Mouse (Mus musculus) cerebral cortex, adult 2 months (tissue): Measurements from ENCODE around the gene Med16.

Experiments used
- WGBS: fragments of 180-500 bp; shearing (Covaris S2); methylation state at CpG from one replicate; pipeline ENCODE4 v1.1.7; 2018; 5-methylcytosine and 5-hydroxymethylcytosine counted together

Gene Med16

DNA sequence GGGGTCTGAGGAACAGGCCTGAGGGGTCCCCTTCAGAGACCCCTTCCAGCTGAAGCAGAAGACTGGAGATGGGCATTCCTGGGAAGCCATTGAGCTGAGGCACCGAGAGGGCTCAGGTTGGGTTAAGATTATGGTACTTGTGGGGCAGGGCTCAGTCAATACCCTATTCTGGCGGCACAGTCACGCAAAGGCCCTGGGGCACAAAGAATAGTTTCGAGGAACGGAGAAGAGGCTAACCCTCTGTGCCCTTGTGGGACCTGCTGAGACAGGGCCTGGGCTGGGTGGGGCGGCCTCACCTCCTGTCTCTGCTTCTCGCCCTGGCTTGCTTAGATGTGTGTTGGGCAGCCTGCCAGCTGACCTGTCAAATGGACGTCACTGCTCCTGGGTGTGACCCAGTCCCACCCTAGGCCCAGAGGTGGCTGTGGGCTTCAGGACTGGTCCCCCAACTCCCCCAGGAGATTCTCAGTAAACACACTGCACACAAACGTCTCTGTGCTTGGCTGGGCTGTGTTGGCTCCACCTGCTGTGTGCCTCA, 24.5 kb upstream of the Med16 start:
- WGBS: 67% methylated on average over 9 of the region's 9 CpGs

DNA sequence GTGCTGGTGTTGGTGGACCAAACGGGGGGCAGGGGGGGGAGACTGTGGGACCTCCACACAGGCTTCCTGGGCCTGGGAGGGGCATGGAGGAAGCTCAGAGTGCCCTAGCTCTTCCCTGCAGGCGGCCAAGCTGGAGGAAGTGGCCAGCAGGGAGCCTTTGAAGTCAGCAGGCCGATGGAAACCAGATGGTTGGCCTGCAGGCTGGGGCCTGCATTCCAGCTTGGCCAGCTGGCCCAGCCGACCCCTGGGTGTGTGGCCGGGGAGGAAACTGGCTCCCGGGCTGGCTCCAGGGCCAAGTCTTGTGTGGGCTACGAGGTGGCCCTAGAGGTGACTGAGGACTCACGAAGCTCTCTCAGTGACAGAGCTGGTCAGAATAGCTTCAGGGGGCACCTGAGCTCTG, 24.0 kb upstream of the Med16 start:
- 49% methylated on average over 8 of the region's 8 CpGs for WGBS

DNA sequence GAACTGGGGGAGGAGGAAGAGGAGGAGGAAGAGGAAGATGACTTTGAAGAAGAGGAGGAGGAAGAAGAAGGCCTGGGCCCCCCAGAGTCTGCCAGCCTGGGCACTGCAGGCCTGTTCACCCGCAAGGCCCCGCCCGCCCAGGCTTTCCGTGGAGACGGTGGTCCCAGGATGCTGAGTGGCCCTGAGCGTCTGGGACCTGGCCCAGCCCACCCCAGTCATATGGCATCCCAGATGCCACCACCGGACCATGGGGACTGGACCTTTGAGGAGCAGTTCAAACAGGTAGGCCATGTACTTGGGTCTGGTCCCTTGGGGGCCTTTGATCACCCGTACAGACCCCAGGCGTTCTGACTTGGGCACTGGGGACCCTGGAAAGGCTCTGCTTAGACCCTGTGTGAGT, 23.1 kb upstream of the Med16 start:
- 85% methylated on average over 9 of the region's 9 CpGs for WGBS

DNA sequence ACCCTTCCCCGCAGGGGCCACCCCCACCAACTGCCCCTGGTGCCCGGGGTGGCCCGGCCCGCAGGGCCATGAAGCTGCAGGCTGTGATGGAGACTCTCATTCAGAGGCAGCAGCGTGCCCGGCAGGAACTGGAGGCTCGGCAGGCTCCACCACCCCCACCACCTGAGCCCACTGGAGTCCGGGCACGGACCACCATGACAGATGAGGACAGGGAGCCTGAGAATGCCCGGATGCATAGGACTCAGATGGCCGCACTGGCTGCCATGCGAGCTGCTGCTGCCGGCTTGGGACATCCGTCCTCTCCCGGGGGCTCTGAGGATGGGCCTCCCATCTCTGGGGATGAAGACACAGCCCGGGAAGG, 22.1 kb upstream of the Med16 start:
- WGBS: 88% methylated on average over 16 of the region's 16 CpGs

DNA sequence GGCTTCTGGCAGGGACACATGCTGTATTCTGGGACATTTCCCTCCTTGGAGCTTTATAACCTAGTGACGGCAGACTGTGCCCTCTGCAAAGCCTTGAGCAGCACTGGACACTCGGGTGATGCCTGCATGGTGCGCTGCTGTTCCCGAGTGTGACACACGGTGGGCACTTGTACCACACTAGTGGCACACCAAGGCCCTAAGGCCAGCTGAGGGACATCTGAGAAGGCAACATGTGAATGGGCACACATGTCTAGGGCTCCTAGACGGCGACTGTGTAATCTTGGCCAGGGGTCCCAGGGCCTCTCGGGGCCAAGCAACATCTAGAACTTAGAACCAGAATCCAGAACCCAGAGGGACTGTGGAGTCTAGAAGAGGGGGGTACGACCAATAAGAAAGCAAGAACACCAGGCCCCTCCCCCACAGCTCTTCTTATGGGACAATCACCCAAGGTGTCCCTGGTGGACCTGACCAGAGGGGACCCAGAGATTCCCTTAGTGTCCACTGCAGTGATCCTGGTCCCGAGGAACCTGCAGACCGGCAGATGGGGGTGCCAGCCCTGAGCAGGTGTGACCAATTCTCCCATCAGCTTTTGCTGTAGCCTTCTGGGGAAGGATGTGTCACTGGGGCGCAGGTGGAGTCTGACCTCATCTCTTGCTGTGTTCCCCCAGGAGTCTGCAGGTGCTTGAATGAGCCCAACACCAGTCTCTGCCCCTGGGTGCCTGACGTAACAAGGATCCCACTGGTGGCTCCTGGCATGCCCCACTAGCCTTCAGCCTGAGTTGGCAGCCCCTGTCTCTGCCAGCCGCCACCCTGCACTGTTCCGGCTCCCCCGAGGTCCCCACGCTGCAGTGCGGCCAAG, 21.5 kb upstream of the Med16 start:
- 88% methylated on average over 18 of the region's 18 CpGs for WGBS

DNA sequence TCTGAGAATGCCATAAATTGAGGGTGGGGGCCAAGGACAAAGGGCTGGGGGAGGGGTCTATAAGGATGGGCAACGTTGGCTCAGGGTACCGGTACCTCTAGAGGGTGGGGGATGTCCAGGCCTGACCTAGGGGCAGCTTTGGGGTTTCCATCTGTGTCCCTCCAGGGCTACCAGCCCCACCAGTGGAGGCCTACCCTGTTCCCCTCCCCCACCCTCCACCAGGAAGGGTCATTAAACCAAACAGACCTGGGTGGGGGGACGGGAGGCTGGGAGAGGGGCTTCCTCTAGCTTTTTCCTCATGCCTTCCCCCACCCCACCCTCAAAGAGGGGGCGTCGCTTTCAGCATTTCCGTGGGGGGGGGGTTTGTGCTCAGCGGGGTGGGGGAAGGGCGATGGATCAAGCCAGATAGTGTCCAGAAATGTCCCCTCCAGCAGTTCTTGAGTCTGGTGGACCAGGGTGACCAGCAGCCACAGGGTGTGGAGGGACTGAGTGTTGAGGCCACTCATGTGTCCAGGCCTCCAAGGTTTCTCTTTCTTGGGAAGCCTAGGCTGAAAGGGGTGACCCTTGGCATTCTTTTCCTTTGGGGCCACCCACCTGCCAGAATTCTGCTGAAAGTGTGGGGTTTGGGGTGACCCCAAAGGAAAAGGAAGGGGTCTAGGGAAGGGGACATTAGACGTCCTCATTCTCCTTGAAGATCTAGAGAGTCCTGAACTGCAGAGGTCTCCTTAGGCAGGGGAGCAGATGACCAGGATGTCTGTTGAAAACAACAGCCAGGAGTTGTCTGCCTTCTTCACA, 20.4 kb upstream of the Med16 start:
- 41% methylated on average over 9 of the region's 9 CpGs for WGBS

DNA sequence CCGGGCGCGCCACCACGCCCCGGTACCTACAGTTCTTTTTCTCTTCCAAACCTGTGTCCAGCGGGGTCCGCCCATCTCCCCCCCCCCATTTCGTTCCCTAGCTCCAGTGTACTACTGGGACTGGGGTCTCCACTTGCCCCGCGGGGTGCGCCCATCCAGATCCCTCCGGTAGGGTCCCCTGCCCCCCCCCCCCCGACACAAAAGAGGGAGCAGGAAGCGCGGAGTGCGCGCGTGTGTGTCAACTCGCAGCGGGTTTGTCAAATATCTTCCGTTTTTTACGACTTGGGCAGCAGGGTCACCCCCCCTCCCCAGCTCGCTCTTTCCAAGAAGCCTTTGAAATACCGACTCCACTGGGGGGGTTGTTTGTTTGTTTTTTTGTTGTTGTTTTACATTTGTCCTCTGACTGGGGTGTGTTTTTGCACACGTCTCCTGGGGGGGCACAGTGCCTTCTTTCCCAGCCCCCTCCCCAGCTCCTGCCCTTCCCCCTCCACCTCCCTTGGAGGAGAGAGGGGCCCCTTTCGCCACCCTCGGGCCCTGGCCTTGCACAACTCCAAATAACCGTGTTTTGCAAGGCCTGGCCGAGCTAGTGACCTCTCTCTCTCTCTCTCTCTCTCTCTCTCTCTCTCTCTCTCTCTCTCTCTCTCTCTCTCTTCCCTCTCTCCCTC, 19.4 kb upstream of the Med16 start:
- WGBS: 3% methylated on average over 29 of the region's 29 CpGs

DNA sequence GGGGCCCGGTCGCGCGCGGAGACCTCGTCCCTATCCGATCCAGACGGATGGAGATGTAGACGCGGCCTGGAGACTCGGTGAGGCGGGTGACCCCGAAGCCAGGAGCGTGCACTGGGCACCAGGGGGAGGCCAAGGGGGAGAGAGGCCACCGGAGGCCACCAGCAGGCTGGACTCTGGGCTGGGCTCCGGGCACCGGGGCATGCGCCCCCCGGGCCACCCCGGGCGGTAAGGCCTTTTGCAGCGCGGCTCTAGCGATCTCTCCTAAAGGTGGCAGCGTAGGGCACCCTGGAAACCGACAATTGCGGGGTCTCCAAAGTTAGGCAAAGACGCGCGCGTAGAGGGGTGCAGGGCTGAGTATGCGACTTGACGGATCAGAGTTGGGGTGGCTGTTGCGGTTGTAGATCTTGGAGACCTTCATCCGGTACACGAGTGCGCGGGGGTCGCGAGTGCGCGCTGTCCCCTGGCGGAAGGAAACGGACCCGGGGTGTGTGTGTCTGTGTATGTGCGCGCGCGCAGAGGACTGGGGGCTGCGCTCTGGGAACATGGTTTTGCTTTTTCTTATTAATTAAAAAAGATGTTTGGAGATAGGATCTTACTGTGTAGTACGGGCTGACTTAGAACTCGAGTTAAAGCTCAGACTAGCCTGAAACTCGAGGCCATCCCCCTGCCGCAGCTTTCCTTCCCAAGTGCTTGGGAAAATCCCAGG, 18.8 kb upstream of the Med16 start:
- WGBS: under 1% methylated on average over 54 of the region's 54 CpGs

DNA sequence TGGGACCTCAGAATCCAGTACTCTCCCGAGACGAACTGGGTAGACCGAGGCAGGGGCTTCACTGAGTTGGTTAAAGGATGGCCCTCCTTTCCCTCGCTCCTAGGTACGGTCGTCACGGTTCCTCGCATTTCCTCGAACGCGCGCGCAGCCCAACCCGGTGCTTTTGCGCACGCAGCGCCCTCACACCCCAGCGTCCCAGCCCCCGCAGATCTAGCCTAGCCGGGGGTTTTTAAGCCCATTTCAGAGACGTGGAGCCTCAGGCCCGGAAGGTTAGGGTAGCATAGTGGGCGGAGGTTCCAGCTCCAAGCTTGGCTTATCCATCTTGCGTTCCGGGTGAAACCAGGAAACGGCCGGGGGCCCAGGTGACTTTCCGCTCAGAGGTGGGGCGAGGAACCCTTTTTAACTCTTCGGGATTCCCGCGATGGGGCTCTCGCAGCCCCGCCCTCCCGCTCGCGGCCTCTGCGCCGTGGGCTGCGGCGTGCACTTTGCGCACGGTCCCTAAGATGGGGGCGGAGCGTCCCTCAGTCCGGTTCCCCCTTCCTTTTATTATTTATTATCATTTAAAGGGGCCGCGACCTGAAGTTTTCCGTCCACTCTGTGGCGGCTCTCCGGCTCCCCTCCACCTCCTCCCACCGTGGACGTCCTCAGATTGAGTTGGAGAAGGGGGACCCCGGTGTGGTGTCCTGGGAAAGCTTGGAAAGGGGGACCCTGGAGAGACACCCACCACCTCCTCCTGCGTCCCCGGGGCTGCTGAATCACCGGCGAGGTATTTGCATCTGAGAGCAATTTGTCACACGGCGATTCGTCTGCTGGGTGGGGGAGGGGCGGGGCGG, 18.0 kb upstream of the Med16 start, which contains the start of gene Arid3a:
TSS of gene Arid3a (plus strand) at position 553 of the 833 bp plus-strand sequence.
- under 1% methylated on average over 63 of the region's 63 CpGs for WGBS

DNA sequence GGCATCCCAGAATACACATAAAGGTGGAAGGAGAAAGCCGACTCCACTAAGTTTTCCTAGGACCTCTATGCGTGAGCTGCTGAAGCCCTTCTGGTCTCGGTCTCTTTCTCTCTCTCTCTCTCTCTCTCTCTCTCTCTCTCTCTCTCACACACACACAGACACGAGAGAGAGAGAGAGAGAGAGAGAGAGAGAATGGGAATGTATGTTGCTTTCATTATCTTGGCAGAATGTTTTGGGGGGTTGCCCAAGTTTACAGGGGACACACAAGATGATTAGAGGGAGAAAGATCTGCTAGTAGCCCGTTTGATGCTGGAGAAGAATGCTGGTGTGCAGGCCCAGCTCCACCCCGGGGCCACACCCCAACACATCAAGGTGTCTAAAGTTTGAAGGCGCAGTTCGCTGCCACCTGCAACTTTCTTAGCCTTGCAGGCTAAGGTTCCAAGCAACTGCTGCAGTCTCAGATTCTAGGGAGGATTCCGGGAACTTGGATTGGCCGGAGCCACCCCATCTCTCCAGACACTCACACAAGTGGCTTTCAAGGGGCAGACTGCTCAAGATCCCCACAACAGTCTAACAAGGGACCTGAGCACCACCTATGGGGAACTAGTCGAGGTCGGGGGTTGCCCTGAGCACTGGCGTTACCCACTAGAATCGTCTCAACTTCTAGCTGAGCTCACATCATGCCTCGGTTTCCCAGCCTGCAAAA, 17.2 kb upstream of the Med16 start:
- 5% methylated on average over 15 of the region's 15 CpGs for WGBS

DNA sequence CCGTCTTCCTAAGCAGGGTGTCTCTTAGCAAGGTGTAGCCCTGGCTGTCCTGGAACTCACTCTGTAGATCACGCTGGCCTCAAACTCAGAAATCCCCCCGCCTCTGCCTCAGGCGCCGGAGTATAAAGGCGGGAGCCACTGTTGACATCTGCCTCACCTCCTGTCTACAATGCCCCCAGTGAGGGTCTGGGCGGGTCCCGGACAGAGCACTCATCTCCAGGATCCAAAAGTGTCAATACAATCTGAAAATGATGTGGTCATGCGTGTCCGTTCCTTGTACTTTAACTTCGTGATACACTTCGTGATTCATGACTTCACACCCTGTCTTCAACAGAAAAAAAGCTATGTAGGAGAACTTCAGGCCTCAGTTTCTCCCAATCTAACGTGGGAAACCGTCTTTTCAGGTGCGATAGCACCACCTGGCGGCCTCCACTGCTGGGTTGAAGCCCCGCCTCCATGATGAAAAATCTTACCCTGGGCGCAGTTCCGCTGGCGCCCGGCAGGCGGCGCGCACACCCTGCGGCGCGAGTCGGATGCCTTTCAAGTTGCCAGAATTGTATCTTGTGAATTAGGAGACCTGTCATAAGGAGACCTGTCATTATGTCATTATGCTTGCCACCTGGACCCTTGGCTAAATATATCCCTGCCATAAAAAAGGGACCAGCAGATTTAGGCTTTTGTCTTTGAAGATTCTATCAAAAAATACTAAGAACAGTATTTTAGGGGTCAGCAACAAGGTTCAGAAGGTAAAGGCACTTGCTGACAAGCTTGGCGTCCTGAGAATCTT, 16.5 kb upstream of the Med16 start:
- WGBS: 9% methylated on average over 29 of the region's 29 CpGs

DNA sequence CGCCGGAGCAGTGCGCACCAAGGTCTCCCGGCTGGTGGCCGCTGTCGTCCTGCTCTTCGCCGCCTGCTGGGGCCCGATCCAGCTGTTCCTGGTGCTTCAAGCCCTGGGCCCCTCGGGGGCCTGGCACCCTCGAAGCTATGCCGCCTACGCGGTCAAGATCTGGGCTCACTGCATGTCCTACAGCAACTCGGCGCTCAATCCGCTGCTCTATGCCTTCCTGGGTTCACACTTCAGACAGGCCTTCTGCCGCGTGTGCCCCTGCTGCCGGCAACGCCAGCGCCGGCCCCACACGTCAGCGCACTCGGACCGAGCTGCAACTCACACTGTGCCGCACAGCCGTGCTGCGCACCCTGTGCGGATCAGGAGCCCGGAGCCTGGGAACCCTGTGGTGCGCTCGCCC, 12.8 kb upstream of the Med16 start:
- WGBS: 18% methylated on average over 34 of the region's 34 CpGs

DNA sequence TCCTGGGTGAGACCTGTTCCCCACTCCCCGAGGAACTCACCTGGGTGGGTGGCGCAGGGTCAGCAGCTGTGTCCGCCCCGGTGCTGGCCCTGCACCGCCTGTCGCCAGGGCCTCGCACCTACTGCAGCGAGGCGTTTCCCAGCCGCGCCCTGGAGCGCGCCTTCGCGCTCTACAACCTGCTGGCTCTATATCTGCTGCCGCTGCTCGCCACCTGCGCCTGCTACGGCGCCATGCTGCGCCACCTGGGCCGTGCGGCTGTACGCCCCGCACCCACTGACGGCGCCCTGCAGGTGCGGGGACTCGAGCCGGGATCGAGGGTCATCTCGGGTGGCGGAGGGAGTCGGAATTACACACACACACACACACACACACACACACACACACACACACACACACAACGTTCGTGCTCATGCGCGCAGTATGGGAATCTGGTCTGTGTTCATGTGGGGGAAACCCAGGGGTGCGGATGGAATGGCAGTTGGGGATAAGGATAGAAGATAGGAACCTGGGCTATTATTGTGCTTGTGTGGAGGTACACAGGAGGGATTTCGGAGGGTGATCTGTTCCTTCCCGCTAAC, 12.3 kb upstream of the Med16 start, which contains the start of gene R3hdm4:
TSS of gene R3hdm4 (minus strand) at position 251 of the 578 bp plus-strand sequence.
- WGBS: 8% methylated on average over 41 of the region's 41 CpGs

DNA sequence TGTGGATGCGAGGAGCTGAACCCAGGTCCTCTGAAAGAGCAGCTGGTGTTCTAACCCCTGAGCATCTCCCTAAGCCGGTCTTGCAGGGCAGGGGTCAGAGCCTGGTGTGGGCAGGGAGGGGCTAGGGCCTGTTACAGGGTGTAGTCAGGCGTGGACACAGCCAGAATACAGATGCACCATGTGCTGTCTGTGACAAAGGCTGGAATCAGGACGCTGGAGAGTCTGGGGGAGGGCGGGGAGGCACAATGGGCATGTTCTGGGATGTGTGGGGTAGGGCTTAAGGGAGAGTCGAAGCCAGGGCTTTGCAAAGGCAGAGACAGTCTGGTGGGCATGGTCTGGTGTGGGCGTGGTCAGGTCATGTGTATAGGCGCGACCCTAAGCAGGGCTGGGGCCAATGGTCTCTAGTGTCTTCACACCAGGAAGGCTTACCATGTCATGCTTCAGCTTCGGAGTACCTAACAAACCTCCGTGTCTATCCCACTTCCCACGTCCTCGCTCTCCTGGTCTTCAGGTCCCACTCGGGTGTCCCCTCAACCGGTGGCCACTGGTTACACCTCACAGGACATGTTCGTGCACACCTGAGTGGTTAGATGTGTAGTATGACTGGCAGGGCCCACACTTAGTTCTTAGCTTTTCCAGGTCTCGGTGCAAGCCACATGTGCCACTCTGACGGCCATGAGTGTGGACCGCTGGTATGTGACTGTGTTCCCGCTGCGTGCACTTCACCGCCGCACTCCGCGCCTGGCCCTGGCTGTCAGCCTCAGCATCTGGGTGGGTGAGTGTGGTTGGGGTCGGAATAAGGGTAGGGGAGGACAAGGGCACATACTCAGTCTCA, 11.6 kb upstream of the Med16 start:
- 29% methylated on average over 26 of the region's 26 CpGs for WGBS

DNA sequence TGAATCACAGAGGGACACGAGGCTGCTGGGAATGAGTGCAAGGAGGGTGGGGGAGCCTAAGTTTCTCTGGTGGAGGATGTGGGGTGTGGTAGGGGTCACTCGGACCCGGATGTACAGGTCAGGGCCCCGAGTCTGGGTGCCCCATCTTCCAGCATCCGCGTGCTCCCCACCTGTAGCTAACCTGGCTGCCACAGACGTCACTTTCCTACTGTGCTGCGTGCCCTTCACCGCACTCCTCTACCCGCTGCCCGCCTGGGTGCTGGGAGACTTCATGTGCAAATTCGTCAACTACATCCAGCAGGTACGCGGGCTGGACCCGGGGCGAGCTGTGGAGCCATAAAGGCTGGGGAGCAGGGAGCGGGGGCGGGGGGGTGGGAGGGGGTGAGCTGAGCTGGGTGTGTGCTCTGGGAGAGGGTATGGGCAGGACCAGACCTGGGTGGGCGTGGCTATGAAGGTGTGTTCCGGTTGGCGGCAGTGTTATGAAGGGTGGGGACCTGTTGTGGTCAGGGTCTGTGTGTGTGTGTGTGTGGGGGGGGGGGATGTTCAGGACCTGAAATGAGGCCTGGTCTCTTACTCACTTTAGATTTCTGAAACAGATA, 10.6 kb upstream of the Med16 start:
- 16% methylated on average over 21 of the region's 21 CpGs for WGBS

DNA sequence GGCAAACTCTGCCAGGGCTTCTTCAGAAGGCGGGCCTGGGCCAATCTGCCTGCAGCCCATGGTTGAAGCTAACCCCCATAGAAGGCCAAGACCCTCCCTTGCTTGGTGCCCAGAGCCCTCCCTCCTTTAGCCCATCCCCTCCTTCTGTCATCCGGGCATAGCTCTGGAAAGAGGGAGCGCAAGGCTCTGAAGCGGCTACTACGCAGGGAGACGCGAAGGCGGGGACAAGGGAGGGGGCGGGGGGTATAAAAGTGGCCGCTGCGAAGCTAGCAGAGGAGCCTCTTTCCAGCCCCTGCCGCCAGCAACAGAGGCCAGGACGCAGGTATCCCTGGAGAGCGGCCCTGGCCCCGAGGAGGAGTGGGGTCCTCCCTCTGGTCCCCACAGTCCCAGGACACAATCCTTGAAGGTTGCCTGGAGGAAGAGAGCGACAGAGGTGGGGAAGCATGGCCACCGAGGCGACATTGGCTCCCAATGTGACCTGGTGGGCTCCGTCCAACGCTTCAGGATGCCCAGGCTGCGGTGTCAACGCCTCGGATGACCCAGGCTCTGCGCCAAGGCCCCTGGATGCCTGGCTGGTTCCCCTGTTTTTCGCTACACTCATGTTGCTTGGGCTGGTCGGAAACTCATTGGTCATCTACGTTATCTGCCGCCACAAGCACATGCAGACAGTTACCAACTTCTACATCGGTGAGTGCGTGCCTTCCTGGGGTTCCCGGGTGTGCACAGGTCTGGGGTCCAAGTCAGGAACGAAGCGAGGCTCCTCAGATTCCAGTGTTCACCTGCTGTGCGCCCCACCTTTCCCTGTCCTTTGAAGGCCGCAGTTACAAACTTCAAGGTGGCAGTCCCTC, 9.7 kb upstream of the Med16 start:
- 21% methylated on average over 35 of the region's 35 CpGs for WGBS
